Mouse (Mus musculus) ES-E14 (cell line): ENCODE results near the gene Gm20883. TPM values are rescaled to one million over a fixed set of nuclear protein-coding genes. Genes with fewer than 3 reads are reported as not detected.
"Not testable (repeated sequence)": the region's sequence is repeated elsewhere in the genome, so short reads cannot be mapped to it uniquely, and the experiment has no call there.

Experiments
- DNase-seq: peaks from one replicate; pipeline ENCODE4 v3.0.0-alpha.2; 2013; ENCODE audit warnings: low read depth, low spot score
- H3K27ac ChIP-seq: 2 replicates; pipeline ENCODE4 v1.5.1; 2012; ENCODE audit warnings: low read depth, mild to moderate bottlenecking, low read length, moderate library complexity, mixed read lengths; ENCODE audit not compliant: poor library complexity, insufficient read depth, severe bottlenecking
- H3K36me3 ChIP-seq: 2 replicates; pipeline ENCODE4 v1.6.1; 2012; ENCODE audit warnings: mild to moderate bottlenecking, low read length, moderate library complexity, mixed read lengths; ENCODE audit not compliant: control insufficient read depth, poor library complexity, insufficient read depth, severe bottlenecking
- H3K4me1 ChIP-seq, 2 experiments: fragments of 150-350 bp in 1 of 2; sonication (generic) in 1 of 2; 2 replicates each; pipeline ENCODE4 v1.6.1; 2012; ENCODE audit warnings: low read length in 2 of 2, mild to moderate bottlenecking in 1 of 2, mixed read lengths in 1 of 2; ENCODE audit not compliant: control insufficient read depth in 2 of 2, insufficient read depth in 2 of 2, poor library complexity in 1 of 2
- H3K4me3 ChIP-seq, 2 experiments: fragments of 150-350 bp in 1 of 2; sonication (generic) in 1 of 2; 2 replicates each; pipeline ENCODE4 v1.5.1; 2012; ENCODE audit warnings: low read length in 2 of 2, low read depth in 1 of 2, mild to moderate bottlenecking in 1 of 2, mixed read lengths in 1 of 2; ENCODE audit not compliant: insufficient read depth in 1 of 2, poor library complexity in 1 of 2, severe bottlenecking in 1 of 2
- H3K9ac ChIP-seq: 2 replicates; pipeline ENCODE4 v1.6.1; 2012; ENCODE audit warnings: low read depth, mild to moderate bottlenecking, low read length, mixed read lengths; ENCODE audit not compliant: poor library complexity, insufficient read depth, severe bottlenecking
- H3K9me3 ChIP-seq: fragments of 150-350 bp; sonication (generic); 2 replicates; pipeline ENCODE4 v1.6.1; 2012; ENCODE audit warnings: low read depth, mild to moderate bottlenecking, low read length; ENCODE audit not compliant: control insufficient read depth, insufficient read depth
- in situ Hi-C, 2 experiments: fragments of 600-800 bp; cut with MboI; formaldehyde crosslinking; loops; one replicate each; pipeline ENCODE4 v1.15.1; 2025; ENCODE audit warnings: low sequenced_read_pairs in 2 of 2, inconsistent platforms in 1 of 2; ENCODE audit not compliant: unreplicated experiment in 2 of 2
- total RNA-seq: library from RNA; depleted of rRNA; stranded (reverse); fragments of 300-350 nt; gene quantifications from 2 replicates; pipeline ENCODE4 v1.2.3, GENCODE M21; 2012; rRNA removed

The Gm20883 gene
- total RNA-seq: not detected in 2 replicates

GRCm38 (mm10) chrY:50607951-50608350 is at the start of gene Gm20883:
Gene Gm20883 (plus strand): TSS chrY:50608251.
- in situ Hi-C loops, H3K4me3 ChIP-seq, H3K9me3 ChIP-seq, H3K27ac ChIP-seq, H3K36me3 ChIP-seq, H3K9ac ChIP-seq, H3K4me1 ChIP-seq, DNase-seq: not testable (repeated sequence)
